Mouse (Mus musculus) left cerebral cortex, adult 8-10 months (tissue): ENCODE data around the gene Bpifa6. TPM values are rescaled to one million over a fixed set of nuclear protein-coding genes. Genes with fewer than 3 reads are reported as not detected.
A peak's percentile ranks its signal among the peaks of the same experiment; 100 is the strongest.

Source experiments
- DNase-seq, 2 experiments: peaks; one replicate each; pipeline ENCODE4 v3.0.0; 2022; ENCODE audit warnings: low spot score in 2 of 2
- total RNA-seq, 4 experiments: library from RNA; stranded (reverse); gene quantifications; 2 replicates each; pipeline ENCODE4 v1.2.4; 2022

Gene Bpifa6
- total RNA-seq, result not detected

- DNase-seq, result no peak
These were observed at the start of gene Bpifa6 for GRCm38 (mm10) chr2:153974582-153974981. Gene Bpifa6, plus strand, starts transcription at chr2:153974945.

DNA sequence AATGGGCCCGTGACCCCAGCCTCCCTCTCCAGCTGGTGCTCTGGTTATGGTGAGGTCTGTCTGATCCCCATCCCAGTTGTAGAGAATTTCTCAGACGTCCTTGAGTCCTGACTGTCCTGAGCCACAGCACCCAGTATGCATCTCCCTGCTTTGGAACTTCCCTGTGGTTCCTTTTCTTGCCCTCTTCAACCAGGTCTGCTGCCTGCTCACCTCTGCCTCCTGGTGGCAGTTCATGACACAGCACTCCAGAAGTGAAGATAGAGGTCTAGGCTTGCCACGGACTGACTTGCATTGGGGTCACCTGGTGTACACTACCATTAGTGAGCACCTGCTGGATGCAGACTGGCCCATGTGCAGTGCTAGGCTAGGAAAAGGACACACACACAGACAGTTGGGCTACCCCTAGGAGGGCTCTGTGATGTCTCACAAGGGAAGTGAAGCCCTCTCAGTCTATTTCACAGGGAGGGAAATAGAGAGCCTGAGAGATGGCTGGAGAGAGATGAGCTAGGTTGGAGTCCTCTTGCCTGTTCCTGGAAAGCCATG is 44.8 kb upstream of the Bpifa6 start:
- DNase-seq, result peak in 1 of 2 experiments; percentile 34

DNA sequence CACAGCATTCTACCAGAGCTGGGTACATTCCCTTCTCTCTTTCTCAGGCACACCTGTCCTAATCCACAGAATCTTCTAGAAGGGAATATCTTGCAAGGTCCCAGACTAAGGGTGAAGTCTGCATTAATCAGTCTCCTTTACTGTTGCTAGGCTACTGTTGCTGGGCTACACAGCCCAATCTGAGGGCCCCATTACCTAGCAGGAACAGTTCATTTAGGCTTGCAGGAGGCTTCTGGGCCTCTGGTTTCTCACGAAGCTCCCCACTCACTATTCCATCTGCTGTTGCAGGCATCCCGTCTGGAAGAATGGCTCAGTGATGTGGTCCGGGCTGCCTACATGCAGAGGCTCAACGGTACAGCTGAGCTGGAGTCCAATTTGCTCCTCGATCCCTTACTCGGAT is 43.6 kb upstream of the Bpifa6 start:
- DNase-seq, result no peak

DNA sequence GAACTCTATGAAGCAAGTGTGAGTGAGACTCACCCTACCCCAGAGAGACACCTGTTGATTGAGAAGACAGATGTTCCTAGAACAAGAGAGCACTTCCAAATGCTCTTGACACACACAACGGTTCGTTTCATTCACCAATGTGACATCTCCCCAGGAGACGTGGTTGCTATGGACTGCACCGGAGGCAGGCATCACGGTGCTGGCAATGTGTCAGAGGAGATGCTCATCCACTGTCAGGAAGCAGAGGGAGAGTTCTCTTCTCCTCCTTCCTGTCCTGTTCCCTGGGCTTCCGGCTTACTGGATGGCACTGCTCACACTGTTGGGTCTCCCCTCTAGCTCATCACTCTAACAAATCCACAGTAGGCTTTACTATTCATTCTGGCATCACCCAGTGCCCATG is 41.4 kb upstream of the Bpifa6 start:
- no peak for DNase-seq

DNA sequence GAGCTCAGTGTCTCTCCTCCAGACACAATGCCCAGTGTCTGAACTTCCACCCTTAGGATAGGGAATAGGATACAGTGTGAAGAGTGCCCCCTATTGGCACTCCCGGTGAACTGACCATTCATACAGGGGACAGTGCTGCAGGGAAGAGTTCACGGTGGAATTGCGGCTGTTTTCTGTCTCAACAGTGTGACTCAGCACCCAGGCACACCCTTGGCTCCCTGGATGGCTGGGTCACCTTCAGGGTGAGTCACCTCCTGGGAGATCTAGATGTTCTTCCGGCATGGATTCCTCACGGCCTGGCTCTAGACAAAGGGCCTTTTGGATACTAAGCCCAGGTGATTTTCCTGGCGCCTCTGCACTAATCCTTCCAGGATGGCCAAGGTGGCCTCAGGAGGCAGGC is 39.4 kb upstream of the Bpifa6 start:
- DNase-seq, result no peak

GRCm38 (mm10) chr2:153937843-153938242 is 36.9 kb upstream of the Bpifa6 start, which contains the start of gene Bpifb4:
Gene Bpifb4, plus strand, starts transcription at chr2:153938212.
- DNase-seq, result no peak

GRCm38 (mm10) chr2:153943537-153943936 is 31.2 kb upstream of the Bpifa6 start:
- peak in 1 of 2 experiments; percentile 59 for DNase-seq

DNA sequence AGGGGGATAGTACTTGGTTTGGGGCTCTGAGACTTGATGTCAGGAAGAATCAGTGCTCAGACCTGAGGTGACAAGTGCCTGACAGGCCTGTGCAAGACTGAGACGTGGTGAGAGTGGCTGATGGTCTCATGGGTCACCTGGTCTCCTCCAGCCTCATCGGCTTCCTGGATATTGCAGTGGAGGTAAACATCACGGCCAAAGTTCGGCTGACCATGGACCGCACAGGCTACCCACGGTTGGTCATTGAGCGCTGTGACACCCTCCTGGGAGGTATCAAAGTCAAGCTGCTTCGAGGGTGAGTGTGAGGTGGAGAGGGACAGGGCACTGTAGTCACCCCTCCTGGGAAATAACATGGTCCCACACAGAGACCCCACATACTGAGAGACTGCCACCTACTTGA is 30.2 kb upstream of the Bpifa6 start:
- DNase-seq, result no peak

DNA sequence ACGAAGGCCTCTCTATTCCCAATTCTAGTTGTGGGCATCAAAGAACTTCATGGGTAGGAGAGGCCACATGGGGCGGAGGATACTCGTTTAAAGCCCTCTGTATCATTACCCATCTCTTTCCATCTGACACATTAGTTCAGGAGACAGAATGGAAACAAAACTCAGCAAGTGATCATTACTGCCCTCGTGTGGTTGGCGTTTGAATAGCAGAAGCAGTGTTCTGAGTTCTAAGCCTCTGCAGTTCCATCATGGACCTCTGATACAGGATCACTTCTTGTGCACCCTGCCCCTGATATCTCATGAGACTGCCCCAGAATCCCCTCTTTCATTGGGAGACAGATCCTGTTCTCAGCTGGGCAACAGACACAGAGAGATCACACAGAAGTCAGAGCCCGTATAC is 21.8 kb upstream of the Bpifa6 start:
- DNase-seq, result peak in 1 of 2 experiments; percentile 59

- no peak for DNase-seq
These were observed 20.9 kb upstream of the Bpifa6 start for GRCm38 (mm10) chr2:153953836-153954235.

- DNase-seq, result peak; percentile 24 to 41
These were observed 11.9 kb upstream of the Bpifa6 start for GRCm38 (mm10) chr2:153962821-153963331.

- peak in 1 of 2 experiments; percentile 11 for DNase-seq
These were observed 11.4 kb upstream of the Bpifa6 start for GRCm38 (mm10) chr2:153963334-153963733.

GRCm38 (mm10) chr2:153970221-153970620 is 4.5 kb upstream of the Bpifa6 start:
- peak in 1 of 2 experiments; percentile 20 for DNase-seq

DNA sequence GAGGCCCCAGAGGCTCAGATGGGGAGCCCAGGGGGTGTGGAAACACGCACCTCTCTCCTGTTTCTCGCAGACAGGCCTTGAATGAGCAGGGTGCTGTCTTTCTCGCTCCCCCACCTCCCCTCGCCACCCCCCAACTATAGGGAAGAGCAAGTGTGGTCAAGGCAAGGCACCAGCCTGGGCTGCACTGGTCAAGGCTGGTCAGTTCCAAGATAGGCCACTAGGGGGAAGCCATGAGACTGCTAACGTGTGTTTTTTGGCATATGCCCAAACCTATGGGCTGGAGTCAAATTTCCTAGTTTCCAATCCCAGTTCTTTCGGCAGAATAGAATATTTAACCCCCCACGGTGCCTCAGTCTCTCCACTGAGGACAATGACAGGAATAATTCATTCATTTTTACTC is 21.0 kb downstream of the Bpifa6 start:
- peak; percentile 18 to 60 for DNase-seq

- no peak for DNase-seq
These were observed 25.8 kb downstream of the Bpifa6 start for GRCm38 (mm10) chr2:154000501-154000900.

DNA sequence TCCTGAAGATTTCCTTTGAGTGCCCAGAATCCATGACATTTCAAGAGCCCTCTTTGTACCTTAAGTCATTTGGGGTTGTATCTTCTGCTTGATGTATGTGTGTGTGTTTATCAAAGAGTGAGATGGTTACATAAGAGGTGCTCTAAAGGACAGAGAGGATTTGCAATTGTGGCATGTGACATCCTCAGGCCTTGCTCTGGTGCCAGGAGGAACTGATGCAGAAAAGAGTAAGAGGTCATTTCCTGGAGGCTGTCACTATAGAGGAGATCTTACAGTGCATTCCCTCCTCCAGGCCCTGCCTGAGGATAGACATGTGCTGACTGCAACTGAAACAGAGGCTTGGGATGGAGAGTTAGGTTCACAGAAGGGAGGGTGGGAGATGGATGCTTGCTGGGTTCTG is 26.3 kb downstream of the Bpifa6 start:
- DNase-seq, result no peak

DNA sequence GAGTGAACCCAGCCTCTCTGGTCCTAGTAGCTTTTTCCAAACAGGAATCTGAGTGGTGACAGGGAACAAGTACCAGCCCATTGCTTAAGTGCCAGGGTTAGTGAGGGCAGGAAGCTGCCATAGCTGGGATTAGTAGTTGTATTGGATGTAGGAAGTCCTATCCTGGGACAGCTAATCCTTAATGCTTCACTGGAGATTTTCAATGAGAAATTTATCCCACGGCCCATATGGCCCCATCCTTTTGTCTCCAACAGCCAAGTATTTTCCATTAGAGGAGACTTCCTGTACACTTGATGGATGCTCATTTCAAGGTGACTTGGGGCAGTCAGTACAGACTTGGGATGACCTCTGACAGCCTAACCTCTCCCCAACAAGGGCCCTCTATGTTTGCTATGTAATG is 29.7 kb downstream of the Bpifa6 start:
- DNase-seq, result no peak

- DNase-seq, result no peak
These were observed 30.3 kb downstream of the Bpifa6 start for GRCm38 (mm10) chr2:154005094-154005493.

- DNase-seq, result no peak
These were observed 31.0 kb downstream of the Bpifa6 start for GRCm38 (mm10) chr2:154005734-154006133.

- DNase-seq, result no peak
These were observed 31.6 kb downstream of the Bpifa6 start for GRCm38 (mm10) chr2:154006331-154006730.

- DNase-seq, result no peak
These were observed 32.6 kb downstream of the Bpifa6 start for GRCm38 (mm10) chr2:154007381-154007780.

GRCm38 (mm10) chr2:154007965-154008364 is 33.2 kb downstream of the Bpifa6 start, which contains the start of gene Bpifa2:
Gene Bpifa2, plus strand, starts transcription at chr2:154008265.
- DNase-seq, result no peak

DNA sequence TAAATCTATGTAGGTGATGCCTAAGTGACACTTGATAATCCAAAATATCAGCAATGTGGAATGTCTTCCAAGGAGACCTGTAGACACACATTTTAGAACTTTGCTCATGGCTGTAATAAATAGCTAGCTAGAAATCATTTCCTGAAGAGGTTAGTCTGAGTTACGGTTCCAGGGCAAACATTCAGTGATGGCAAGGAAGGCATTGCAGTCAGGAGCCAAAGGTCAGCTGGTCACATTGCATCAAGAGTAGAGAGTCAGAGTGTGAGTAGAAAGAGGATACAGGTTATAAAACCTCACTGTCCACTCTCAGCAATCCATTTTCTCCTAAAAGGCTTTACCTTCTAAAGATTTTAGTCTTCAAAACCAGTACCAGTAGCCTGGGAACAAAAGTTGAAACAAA is 43.2 kb downstream of the Bpifa6 start:
- DNase-seq, result no peak
